Mouse (Mus musculus): ENCODE measurements around the gene Tubb3.
A peak's percentile ranks its signal among the peaks of the same experiment; 100 is the strongest.
"Not testable (repeated sequence)": the region's sequence is repeated elsewhere in the genome, so short reads cannot be mapped to it uniquely, and the experiment has no call there.

Tubb3 gene

GRCm38 (mm10) chr8:123431616-123432365, 20.6 kb downstream of the Tubb3 start:
- no peak for DNase-seq (ENCODE audit: low read depth)

GRCm38 (mm10) chr8:123432381-123432780, 21.2 kb downstream of the Tubb3 start:
- no peak for DNase-seq (ENCODE audit: low read depth)

- not testable (repeated sequence) for DNase-seq (ENCODE audit: low read depth)
Measured at GRCm38 (mm10) chr8:123433241-123433974, 22.2 kb downstream of the Tubb3 start.

DNA sequence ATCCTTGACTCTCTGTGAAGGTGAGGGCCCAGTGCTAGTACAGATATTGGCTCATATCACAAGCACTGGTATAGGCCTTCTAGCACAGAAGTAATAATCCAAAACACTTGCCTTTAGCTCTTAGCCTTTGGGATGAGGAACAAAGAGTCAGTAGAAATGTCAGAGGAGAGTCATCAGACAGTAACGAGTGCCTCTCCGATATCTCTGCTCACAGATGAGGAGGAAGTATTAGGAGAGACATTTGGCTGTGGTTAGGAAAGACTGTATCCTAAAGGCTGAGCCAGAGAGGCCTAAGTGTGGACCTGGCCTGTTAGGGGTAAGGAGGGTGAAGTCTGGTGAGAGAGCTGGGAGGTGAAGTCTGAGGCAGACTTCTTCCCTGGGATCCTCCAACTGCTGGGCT, 30.6 kb downstream of the Tubb3 start:
- DNase-seq (ENCODE audit: low read depth) = peak; percentile 6

DNA sequence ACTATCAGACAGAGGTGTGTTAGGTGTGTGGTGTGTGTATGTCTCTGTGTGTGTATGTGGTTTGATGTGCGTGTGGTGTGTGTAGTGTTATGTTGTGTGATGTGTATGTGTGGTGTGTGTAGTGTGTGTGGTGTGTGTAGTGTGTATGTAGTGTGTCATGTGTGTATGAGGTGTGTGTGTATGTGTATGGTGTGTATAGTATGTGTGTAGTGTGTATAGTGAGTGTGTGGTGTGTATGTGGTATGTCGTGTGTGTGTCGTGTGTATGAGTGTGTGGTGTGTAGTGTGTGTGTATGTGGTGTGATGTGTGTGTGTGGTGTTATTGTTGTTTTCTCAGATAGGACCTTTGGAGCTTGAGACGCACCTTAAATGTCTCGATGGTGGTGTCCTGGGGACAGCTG, 31.1 kb downstream of the Tubb3 start:
- no peak for DNase-seq (ENCODE audit: low read depth)

DNA sequence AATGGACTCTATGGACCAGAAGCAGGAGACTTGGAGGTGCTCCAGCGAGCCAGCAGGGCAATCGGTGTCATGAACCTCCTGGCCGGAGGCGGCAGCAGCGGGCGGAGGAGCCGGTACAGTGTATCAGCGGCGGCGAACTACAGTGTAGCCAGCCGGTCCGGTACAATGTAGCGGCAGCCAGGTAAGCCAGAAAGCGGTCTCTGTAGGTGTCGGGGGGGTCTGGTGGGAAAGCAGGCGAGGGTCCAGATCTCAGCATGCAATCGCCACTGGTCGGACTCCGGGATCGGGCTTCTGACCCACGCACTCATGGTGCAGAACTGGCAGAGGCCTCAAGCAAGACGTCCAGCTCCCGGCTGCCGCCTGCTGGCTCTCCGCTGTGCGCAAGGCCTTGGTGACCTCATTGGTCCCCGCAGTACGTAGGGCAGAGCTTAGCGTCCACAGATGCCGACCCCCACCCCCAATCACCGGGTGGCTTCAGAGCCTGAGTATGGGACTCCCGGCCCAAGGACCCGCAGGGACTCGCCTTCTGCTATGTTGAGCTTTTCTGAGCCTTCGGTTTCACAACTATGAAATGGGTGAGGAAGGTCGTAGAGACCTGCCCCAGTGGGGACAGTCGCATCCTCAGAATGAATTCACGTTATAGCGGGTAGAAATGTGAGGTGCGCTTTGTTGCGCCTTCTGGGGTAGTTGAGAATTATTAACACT, 31.8 kb downstream of the Tubb3 start:
- peak; percentile 93 for DNase-seq (ENCODE audit: low read depth)

DNA sequence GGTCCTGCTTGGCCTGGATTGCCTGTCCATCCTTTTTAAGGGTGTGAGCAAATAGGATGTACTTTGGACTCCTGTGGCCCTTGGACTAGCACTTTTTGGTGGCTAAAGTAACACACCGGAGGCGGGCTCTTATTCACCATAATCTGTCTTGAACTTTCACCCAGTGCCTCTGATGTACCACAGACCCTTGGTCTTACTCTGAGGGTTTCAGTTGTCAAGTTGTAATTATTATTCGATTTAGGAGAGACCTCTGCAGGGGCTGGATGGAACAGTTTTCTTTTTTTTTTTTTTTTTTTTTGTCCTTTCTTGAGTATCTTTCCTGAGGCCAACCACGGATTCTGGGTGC, 32.3 kb downstream of the Tubb3 start:
- DNase-seq (ENCODE audit: low read depth) = no peak

GRCm38 (mm10) chr8:123444131-123444530, 32.9 kb downstream of the Tubb3 start:
- no peak for DNase-seq (ENCODE audit: low read depth)

GRCm38 (mm10) chr8:123445981-123446380, 34.8 kb downstream of the Tubb3 start:
- DNase-seq (ENCODE audit: low read depth) = no peak

DNA sequence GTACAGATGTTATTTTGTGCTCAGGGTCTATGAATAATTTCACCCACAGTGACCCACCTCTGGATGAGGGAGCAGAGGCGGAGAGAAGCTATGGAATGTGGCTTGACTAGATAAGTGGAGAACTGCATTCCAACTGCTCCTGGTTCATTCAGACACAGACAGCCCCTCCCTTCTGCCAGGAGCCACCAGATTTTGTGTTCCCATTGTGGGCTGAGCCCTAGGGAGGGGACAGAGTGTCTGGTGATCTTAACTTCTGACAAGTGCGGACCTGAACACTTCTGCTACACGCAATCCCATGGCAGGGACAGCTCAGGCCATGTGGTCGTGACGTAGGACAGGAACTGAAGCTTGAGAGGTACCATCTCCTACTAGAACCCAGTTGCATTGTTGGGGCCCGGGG, 35.6 kb downstream of the Tubb3 start:
- DNase-seq (ENCODE audit: low read depth) = no peak

DNA sequence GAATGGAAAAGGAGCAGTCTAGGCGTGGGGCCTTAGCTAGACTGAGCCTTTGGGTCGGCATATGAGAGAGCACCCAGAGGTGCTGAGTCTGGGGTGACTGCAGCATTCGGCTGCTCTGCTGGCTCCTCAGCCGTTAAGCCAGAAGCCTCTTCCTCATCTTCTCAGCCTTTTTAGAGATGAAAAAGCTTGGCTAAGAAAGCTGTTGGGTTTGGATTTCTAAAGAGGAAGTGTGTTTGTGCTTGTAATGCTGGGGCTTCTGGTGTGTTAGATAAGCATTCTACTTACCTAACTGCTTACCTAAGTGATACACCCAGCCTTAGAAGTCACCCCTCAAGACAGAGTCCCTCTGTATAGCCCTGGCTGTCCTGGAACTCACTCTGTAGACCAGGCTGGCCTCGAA, 39.6 kb downstream of the Tubb3 start:
- no peak for DNase-seq (ENCODE audit: low read depth)

GRCm38 (mm10) chr8:123451747-123452146, 40.5 kb downstream of the Tubb3 start:
- DNase-seq (ENCODE audit: low read depth) = not testable (repeated sequence)

GRCm38 (mm10) chr8:123452149-123452548, 40.9 kb downstream of the Tubb3 start:
- no peak for DNase-seq (ENCODE audit: low read depth)

GRCm38 (mm10) chr8:123453291-123453690, 42.1 kb downstream of the Tubb3 start:
- no peak for DNase-seq (ENCODE audit: low read depth)

DNA sequence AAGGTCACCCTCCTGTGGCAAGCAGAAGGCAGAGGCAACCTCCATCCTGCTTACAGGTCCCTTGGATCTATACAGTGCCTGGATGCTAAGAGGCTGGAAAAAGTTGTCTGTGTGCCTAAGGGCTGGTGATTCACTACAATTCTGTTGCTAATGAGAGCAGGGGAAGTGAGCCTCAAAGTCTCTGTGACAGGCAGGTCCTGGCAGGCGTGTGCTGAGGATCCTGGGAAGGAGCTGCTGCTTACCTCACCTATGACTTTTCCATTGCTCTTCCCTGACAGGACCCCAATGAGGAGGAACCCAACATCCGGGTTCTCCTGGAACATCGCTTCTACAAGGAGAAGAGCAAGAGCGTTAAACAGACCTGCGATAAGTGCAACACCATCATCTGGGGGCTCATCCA, 42.7 kb downstream of the Tubb3 start:
- DNase-seq (ENCODE audit: low read depth) = no peak

- no peak for DNase-seq (ENCODE audit: low read depth)
Measured at GRCm38 (mm10) chr8:123454559-123454958, 43.3 kb downstream of the Tubb3 start.

GRCm38 (mm10) chr8:123463651-123464050, 52.4 kb downstream of the Tubb3 start:
- DNase-seq (ENCODE audit: low read depth) = no peak

GRCm38 (mm10) chr8:123467476-123467875, 56.3 kb downstream of the Tubb3 start:
- no peak for DNase-seq (ENCODE audit: low read depth)
